Mouse (Mus musculus): ENCODE measurements around the gene Trim27. TPM values are rescaled to one million over a fixed set of nuclear protein-coding genes. Genes with fewer than 3 reads are reported as not detected.

Trim27 gene
- polyA plus RNA-seq, 1 experiment from 2014 or later, result 148 TPM

DNA sequence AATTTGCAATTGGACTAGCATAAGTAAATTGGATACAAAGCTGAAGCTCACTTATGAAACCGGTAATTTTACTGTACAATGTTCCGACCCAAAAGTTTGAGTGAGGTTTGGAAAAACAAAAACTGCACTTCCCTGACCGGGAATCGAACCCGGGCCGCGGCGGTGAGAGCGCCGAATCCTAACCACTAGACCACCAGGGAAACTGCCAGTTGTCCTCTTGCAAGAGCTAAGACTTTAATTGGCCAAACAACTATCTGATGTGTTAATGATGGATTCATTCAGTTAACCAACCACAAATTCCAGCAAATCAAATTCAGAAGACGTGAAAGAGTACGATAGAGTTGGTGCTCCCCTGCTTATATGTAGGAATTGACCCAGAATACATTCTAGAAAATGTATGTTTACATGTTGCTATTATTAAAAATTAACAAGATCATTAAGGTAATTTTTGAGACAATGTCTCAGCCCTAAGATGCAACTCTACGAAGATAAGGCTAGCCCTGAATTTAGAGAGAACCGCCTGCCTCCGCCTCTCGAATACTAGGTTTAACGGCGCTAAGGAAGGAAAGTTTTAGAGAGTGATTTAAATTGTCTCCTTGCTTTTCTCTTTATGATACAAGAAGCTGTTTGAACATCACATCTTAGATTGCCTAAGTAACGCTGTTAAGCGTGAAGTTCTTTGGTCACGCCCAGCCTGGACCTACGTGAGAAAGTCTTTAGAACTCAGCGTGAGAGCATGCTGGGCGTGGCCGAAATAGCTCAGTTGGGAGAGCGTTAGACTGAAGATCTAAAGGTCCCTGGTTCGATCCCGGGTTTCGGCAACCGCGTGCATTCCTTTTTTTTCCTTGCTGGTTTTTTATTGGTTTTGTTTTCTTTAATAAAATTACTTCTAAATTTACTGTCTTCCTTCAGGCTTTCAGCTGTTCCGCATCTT is 18.3 kb upstream of the Trim27 start:
- Histone ChIP-seq H3K4me1 (ENCODE audit: control insufficient read depth, insufficient read depth, low read length) (no peaks in the 10 kb centered on the region), H3K27me3 (ENCODE audit: control insufficient read depth, insufficient read depth, low read length) (no peaks in the 10 kb centered on the region), H3K4me3 (ENCODE audit: low read depth, low read length) (peak overlapping the region; percentile 54), H3K4me2 (ENCODE audit: low read depth, low read length) (peak overlapping the region; percentile 41), H3K9me3 (replicated peaks; ENCODE audit: control insufficient read depth, low read length) (no peaks in the 10 kb centered on the region), H3K27ac (replicated peaks; ENCODE audit: low read depth, low read length) (no peak overlapping the region), H3K9ac (replicated peaks; ENCODE audit: low read length) (no peak overlapping the region), H3K36me3 (replicated peaks; ENCODE audit: control insufficient read depth, insufficient read depth, low read depth, low read length) (no peaks in the 10 kb centered on the region)
- under 1% methylated on average over 32 of the region's 32 CpGs for WGBS
- peak; percentile 92 for DNase-seq (ENCODE audit: low spot score)
- ATAC-seq (replicated peaks; ENCODE audit: insufficient number of reproducible peaks, low FRiP score, low TSS enrichment, low read depth), result peak; percentile 78

DNA sequence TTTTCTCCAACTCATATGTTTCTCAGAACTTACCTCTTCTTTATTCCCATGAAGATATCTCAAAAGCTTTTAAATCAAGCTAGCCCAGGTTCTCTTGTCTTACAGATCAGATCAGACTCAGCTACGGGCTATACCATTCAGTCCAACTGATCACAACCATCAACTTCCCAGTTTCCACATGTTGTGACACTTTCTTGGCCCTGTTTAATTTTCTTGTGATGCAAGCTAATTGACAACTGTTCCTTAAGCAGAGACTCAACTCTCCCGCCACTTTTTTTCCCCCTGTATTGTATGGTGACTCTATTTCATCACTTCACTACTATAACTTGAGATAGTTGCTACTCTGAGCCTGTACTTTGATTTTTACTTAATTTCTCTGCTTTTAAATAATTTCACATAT is 17.7 kb upstream of the Trim27 start:
- 43% methylated on average over 2 of the region's 2 CpGs for WGBS
- Histone ChIP-seq H3K9ac (replicated peaks; ENCODE audit: low read length) (no peak overlapping the region), H3K4me3 (ENCODE audit: low read depth, low read length) (no peak overlapping the region), H3K9me3 (replicated peaks; ENCODE audit: control insufficient read depth, low read length) (no peaks in the 10 kb centered on the region), H3K36me3 (replicated peaks; ENCODE audit: control insufficient read depth, insufficient read depth, low read depth, low read length) (no peaks in the 10 kb centered on the region), H3K27ac (replicated peaks; ENCODE audit: low read depth, low read length) (no peak overlapping the region), H3K4me1 (ENCODE audit: control insufficient read depth, insufficient read depth, low read length) (no peaks in the 10 kb centered on the region), H3K27me3 (ENCODE audit: control insufficient read depth, insufficient read depth, low read length) (no peaks in the 10 kb centered on the region), H3K4me2 (ENCODE audit: low read depth, low read length) (no peak overlapping the region)
- DNase-seq (ENCODE audit: low spot score) (no peak), ATAC-seq (replicated peaks; ENCODE audit: insufficient number of reproducible peaks, low FRiP score, low TSS enrichment, low read depth) (no peak)

DNA sequence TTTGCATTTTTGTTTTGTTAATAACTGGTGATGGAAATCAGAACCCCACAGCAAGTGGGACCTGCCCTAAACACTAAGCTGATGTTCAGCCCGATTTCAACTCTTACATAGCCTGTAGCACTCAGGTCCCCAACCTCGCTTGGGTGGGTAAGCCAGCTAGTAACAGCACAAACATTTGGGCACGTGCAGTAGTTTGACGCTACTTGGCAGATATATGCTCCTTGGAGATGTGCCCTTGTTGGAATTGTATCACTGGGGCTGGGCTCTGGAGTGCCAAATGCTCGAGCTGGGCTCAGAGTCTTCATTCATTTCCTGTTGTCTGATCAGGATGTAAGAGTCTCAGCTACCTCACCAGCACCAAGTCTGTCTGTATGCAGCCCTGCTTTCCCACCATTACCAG is 16.7 kb upstream of the Trim27 start:
- Histone ChIP-seq H3K36me3 (replicated peaks; ENCODE audit: control insufficient read depth, insufficient read depth, low read depth, low read length) (no peaks in the 10 kb centered on the region), H3K4me3 (ENCODE audit: low read depth, low read length) (no peak overlapping the region), H3K27me3 (ENCODE audit: control insufficient read depth, insufficient read depth, low read length) (no peaks in the 10 kb centered on the region), H3K9me3 (replicated peaks; ENCODE audit: control insufficient read depth, low read length) (no peaks in the 10 kb centered on the region), H3K9ac (replicated peaks; ENCODE audit: low read length) (no peak overlapping the region), H3K4me1 (ENCODE audit: control insufficient read depth, insufficient read depth, low read length) (no peaks in the 10 kb centered on the region), H3K4me2 (ENCODE audit: low read depth, low read length) (no peak overlapping the region), H3K27ac (replicated peaks; ENCODE audit: low read depth, low read length) (no peak overlapping the region)
- DNase-seq (ENCODE audit: low spot score), result no peak
- ATAC-seq (replicated peaks; ENCODE audit: insufficient number of reproducible peaks, low FRiP score, low TSS enrichment, low read depth), result no peak
- WGBS, result 49% methylated on average over 5 of the region's 5 CpGs

GRCm38 (mm10) chr13:21166936-21167909 is 12.0 kb upstream of the Trim27 start:
- Histone ChIP-seq H3K9me3 (replicated peaks; ENCODE audit: control insufficient read depth, low read length) (no peaks in the 10 kb centered on the region), H3K4me1 (ENCODE audit: control insufficient read depth, insufficient read depth, low read length) (no peaks in the 10 kb centered on the region), H3K4me3 (ENCODE audit: low read depth, low read length) (peak overlapping the region; percentile 50), H3K36me3 (replicated peaks; ENCODE audit: control insufficient read depth, insufficient read depth, low read depth, low read length) (no peaks in the 10 kb centered on the region), H3K27ac (replicated peaks; ENCODE audit: low read depth, low read length) (no peak overlapping the region), H3K27me3 (ENCODE audit: control insufficient read depth, insufficient read depth, low read length) (no peaks in the 10 kb centered on the region), H3K4me2 (ENCODE audit: low read depth, low read length) (peak overlapping the region; percentile 19), H3K9ac (replicated peaks; ENCODE audit: low read length) (peak overlapping the region; percentile 10; the same call in 1 of the 2 replicates)
- ATAC-seq (replicated peaks; ENCODE audit: insufficient number of reproducible peaks, low FRiP score, low TSS enrichment, low read depth) (peak; percentile 40; the same call in 1 of the 2 replicates), DNase-seq (ENCODE audit: low spot score) (peak; percentile 93)
- under 1% methylated on average over 27 of the region's 27 CpGs for WGBS

DNA sequence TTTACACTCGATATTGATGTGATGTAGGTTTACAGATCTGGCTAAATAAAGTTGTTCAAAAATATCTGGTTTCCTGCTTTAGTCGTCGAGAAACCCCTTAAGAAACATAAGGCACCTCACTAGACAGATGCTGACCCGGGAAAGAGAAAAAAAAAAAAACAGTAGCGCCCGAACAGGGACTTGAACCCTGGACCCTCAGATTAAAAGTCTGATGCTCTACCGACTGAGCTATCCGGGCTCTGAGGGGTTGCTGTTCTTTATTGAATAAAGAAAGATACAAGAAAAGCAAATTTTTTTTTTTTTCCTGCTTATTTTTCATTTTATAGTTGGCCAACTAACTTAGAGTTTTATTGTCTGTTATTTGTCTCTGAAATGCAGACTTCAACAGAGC is 11.3 kb upstream of the Trim27 start:
- Histone ChIP-seq H3K36me3 (replicated peaks; ENCODE audit: control insufficient read depth, insufficient read depth, low read depth, low read length) (no peaks in the 10 kb centered on the region), H3K27me3 (ENCODE audit: control insufficient read depth, insufficient read depth, low read length) (no peaks in the 10 kb centered on the region), H3K4me1 (ENCODE audit: control insufficient read depth, insufficient read depth, low read length) (no peaks in the 10 kb centered on the region), H3K9ac (replicated peaks; ENCODE audit: low read length) (no peak overlapping the region), H3K4me3 (ENCODE audit: low read depth, low read length) (peak overlapping the region; percentile 50), H3K4me2 (ENCODE audit: low read depth, low read length) (peak overlapping the region; percentile 92), H3K9me3 (replicated peaks; ENCODE audit: control insufficient read depth, low read length) (no peaks in the 10 kb centered on the region), H3K27ac (replicated peaks; ENCODE audit: low read depth, low read length) (no peak overlapping the region)
- ATAC-seq (replicated peaks; ENCODE audit: insufficient number of reproducible peaks, low FRiP score, low TSS enrichment, low read depth), result no peak
- peak; percentile 71 for DNase-seq (ENCODE audit: low spot score)
- under 1% methylated on average over 8 of the region's 8 CpGs for WGBS

- H3K27me3 ChIP-seq (ENCODE audit: control insufficient read depth, insufficient read depth, low read length), result no peaks in the 10 kb centered on the region
- WGBS, result under 1% methylated on average over 16 of the region's 16 CpGs
- DNase-seq (ENCODE audit: low spot score) (peak; percentile 45), ATAC-seq (replicated peaks; ENCODE audit: insufficient number of reproducible peaks, low FRiP score, low TSS enrichment, low read depth) (no peak)
- no peaks in the 10 kb centered on the region for H3K9me3 ChIP-seq (replicated peaks; ENCODE audit: control insufficient read depth, low read length)
- peak overlapping the region; percentile 46; the same call in 1 of the 2 replicates for H3K9ac ChIP-seq (replicated peaks; ENCODE audit: low read length)
- H3K36me3 ChIP-seq (replicated peaks; ENCODE audit: control insufficient read depth, insufficient read depth, low read depth, low read length), result no peaks in the 10 kb centered on the region
- H3K4me2 ChIP-seq (ENCODE audit: low read depth, low read length), result peak overlapping the region; percentile 92
- H3K27ac ChIP-seq (replicated peaks; ENCODE audit: low read depth, low read length), result no peak overlapping the region
- H3K4me1 ChIP-seq (ENCODE audit: control insufficient read depth, insufficient read depth, low read length), result no peaks in the 10 kb centered on the region
- peak overlapping the region; percentile 50 for H3K4me3 ChIP-seq (ENCODE audit: low read depth, low read length)
Observed at GRCm38 (mm10) chr13:21168371-21169011, 10.8 kb upstream of the Trim27 start.

- Histone ChIP-seq H3K9me3 (replicated peaks; ENCODE audit: control insufficient read depth, low read length) (no peaks in the 10 kb centered on the region), H3K4me2 (ENCODE audit: low read depth, low read length) (peak overlapping the region; percentile 92), H3K9ac (replicated peaks; ENCODE audit: low read length) (no peak overlapping the region), H3K36me3 (replicated peaks; ENCODE audit: control insufficient read depth, insufficient read depth, low read depth, low read length) (no peaks in the 10 kb centered on the region), H3K4me1 (ENCODE audit: control insufficient read depth, insufficient read depth, low read length) (no peaks in the 10 kb centered on the region), H3K4me3 (ENCODE audit: low read depth, low read length) (peak overlapping the region; percentile 50), H3K27ac (replicated peaks; ENCODE audit: low read depth, low read length) (no peak overlapping the region), H3K27me3 (ENCODE audit: control insufficient read depth, insufficient read depth, low read length) (no peaks in the 10 kb centered on the region)
- 3% methylated on average over 14 of the region's 14 CpGs for WGBS
- ATAC-seq (replicated peaks; ENCODE audit: insufficient number of reproducible peaks, low FRiP score, low TSS enrichment, low read depth) (no peak), DNase-seq (ENCODE audit: low spot score) (peak; percentile 23)
Observed at GRCm38 (mm10) chr13:21169121-21169656, 10.1 kb upstream of the Trim27 start.
